Mouse (Mus musculus) retina, postnatal 1 day (tissue): Measurements from ENCODE around the gene Tmprss5.

Experiments used
- DNase-seq: peaks from one replicate; pipeline ENCODE4 v3.0.0-alpha.2; 2012

Gene Tmprss5

GRCm38 (mm10) chr9:49081107-49081506 is at the start of gene Tmprss5:
TSS of gene Tmprss5 (plus strand) at chr9:49081260.
- DNase-seq = no peak

GRCm38 (mm10) chr9:49034764-49035163 is 46.3 kb upstream of the Tmprss5 start:
- DNase-seq = no peak

- DNase-seq = no peak
These were observed 30.2 kb upstream of the Tmprss5 start for GRCm38 (mm10) chr9:49050901-49051300.

GRCm38 (mm10) chr9:49051349-49051748 is 29.7 kb upstream of the Tmprss5 start:
- DNase-seq = peak; percentile 82

GRCm38 (mm10) chr9:49054028-49054427 is 27.0 kb upstream of the Tmprss5 start:
- DNase-seq = no peak

- peak; percentile 97 for DNase-seq
These were observed 25.5 kb upstream of the Tmprss5 start, which contains the start of gene Zw10 for GRCm38 (mm10) chr9:49055333-49056205. TSS of gene Zw10 (plus strand) at chr9:49055613.

- no peak for DNase-seq
These were observed 4.2 kb upstream of the Tmprss5 start for GRCm38 (mm10) chr9:49076847-49077246.

GRCm38 (mm10) chr9:49081561-49081960 is 501 bp downstream of the Tmprss5 start:
- peak; percentile 81 for DNase-seq

- DNase-seq = peak; percentile 94
These were observed 6.3 kb downstream of the Tmprss5 start for GRCm38 (mm10) chr9:49087317-49087716.

GRCm38 (mm10) chr9:49098871-49099270 is 17.8 kb downstream of the Tmprss5 start:
- no peak for DNase-seq

- DNase-seq = peak; percentile 95
These were observed 21.3 kb downstream of the Tmprss5 start for GRCm38 (mm10) chr9:49102328-49102727.

GRCm38 (mm10) chr9:49109101-49109500 is 28.0 kb downstream of the Tmprss5 start:
- no peak for DNase-seq

GRCm38 (mm10) chr9:49110476-49111220 is 29.6 kb downstream of the Tmprss5 start:
- DNase-seq = no peak

- no peak for DNase-seq
These were observed 30.2 kb downstream of the Tmprss5 start for GRCm38 (mm10) chr9:49111296-49111695.

- DNase-seq = peak; percentile 36
These were observed 37.3 kb downstream of the Tmprss5 start for GRCm38 (mm10) chr9:49118271-49118825.

GRCm38 (mm10) chr9:49119759-49120158 is 38.7 kb downstream of the Tmprss5 start:
- no peak for DNase-seq

GRCm38 (mm10) chr9:49125706-49126105 is 44.6 kb downstream of the Tmprss5 start:
- no peak for DNase-seq

- peak; percentile 37 for DNase-seq
These were observed 49.5 kb downstream of the Tmprss5 start for GRCm38 (mm10) chr9:49130514-49131010.

GRCm38 (mm10) chr9:49143841-49144240 is 62.8 kb downstream of the Tmprss5 start:
- DNase-seq = no peak

- DNase-seq = no peak
These were observed 64.7 kb downstream of the Tmprss5 start for GRCm38 (mm10) chr9:49145776-49146175.

GRCm38 (mm10) chr9:49147031-49147430 is 66.0 kb downstream of the Tmprss5 start:
- no peak for DNase-seq
